Mouse (Mus musculus) urinary bladder, adult 18-20 months (tissue): ENCODE results near the gene Fgfr2.
A peak's percentile ranks its signal among the peaks of the same experiment; 100 is the strongest.

Experiments used
- DNase-seq, 2 experiments: peaks; one replicate each; pipeline ENCODE4 v3.0.0; 2022; ENCODE audit warnings: low spot score in 2 of 2, mixed read lengths in 2 of 2

Gene Fgfr2

GRCm38 (mm10) chr7:130934654-130935053 is 2188.5 kb downstream of the Fgfr2 start:
- DNase-seq: no peak

DNA sequence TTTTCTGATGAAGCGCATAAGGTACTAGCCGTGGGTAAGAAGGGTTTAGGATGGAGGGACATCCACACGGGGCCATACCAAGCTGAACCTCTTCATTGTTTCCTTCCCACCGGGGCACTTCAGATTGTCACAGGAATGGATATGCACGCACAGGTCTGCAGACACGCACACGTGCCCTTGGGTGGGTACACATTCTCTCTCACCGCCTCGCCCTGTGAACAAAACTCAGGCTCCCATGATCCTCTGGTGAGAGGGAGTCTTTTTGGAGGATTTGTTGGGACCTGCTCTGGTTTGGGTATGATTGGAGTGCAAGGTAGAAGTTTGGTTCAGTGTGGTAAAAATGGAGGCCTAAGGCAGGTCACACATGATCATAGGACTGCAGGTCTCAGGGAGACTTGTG is 2190.2 kb downstream of the Fgfr2 start:
- no peak for DNase-seq

DNA sequence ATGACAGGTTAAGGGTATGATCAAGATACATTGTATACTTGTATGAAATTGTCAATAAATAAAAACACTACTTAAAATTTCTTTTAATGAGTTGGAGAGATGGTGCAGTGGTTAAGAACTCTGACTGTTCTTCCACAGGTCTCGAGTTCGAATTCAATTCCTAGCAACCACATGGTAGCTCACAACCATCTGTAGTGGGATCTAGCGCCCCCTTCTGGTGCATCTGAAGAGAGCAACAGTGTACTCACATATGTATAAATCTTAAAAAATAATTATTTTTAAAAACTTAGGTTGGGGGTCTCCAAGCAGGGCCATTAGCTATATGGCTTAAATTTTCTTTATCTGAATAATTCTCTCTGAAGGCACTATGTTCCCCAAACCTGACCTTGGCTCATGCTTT is 2192.7 kb downstream of the Fgfr2 start:
- DNase-seq: no peak

DNA sequence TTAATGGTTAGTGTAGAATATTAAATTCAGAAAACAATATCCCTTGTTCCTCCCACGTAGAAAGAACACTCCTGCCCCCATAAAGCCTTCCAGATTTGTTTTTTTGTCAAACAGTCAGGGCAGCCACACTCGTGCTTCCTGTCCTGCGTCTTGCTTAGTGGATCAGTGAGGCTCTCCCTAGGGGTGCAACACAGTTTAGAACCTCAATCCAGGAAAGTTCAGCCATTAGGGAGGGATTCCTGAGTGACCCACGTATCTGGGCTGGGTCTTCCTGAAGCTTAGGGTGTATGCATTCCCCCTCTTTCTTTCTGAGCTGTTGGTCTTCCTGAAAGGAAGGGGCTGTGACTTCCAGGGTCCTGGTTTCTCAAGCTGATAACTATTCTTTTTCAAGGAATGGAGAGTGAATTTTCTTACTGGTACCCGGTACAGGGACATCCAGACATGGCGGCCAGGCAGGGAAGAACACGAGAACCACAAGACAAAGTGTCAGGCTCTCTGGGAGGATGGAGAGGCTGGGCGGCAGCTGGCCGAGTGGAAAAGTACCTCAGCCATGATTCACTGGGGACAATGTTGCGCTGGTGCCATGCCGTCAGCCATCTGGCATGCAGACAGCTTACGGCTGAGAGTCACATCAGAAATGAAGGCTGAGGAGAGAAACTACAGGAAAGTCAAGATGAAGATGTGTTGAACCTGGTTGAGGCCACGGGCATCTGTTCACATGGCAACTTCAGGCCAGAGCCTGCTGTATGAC is 2200.0 kb downstream of the Fgfr2 start:
- no peak for DNase-seq

GRCm38 (mm10) chr7:130918260-130918659 is 2204.9 kb downstream of the Fgfr2 start:
- DNase-seq: no peak

- DNase-seq: no peak
Measured at GRCm38 (mm10) chr7:130914693-130915363, 2208.3 kb downstream of the Fgfr2 start.

DNA sequence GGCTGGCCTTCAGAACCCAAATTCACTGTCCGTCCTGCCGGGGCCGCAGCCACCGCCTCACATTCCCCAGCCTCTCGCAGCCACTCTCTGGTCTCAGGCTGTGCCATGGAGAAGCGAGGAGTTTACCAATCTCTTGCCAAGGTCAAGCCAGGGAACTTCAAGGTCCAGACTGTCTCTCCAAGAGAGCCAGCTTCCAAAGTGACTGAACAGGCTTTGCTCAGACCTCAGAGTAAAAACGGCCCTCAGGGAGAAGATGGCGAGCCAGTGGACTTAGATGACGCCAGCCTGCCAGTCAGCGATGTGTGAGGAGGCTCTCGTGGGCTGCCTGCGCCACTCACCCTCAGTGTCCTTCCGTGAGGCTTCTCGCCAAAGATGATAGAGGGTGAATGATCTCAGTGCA is 2212.3 kb downstream of the Fgfr2 start:
- DNase-seq: no peak

DNA sequence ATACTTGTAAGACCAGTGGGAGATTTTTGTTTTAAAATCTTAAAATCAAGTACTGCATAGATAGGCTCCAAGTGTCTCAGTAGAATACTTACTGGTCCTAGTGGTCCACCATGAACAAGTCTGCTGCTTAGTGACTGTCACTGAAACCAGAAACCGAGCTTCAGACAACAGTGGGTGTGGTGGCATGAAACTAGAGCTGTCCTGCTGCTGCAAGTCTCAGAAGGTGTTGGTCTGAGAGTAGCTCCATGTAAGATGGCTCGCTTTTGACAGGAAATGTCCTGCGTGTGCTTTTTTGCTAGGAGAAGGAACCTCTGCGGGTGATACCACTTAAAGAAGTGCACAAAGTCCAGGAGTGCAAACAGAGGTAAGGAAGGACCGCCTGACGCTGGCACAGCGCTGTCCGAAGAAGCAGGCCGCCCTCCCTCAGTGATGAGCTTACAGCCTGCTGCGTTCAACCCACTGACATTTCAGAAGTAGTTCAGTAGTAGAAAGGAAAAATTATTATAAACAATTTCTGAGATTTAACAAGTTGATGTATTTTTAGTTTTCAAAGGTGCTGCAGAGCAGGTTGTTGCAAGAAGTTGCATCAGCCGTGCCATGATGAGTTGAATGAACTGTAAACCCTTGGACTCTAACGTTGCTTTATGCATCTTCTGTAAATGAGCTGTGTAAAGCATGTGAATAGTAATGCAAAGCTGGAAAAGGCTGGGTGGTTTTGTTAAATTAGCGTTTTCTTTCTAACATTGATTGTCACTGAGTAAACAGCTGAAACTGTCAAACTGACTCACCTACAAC is 2218.4 kb downstream of the Fgfr2 start:
- no peak for DNase-seq

DNA sequence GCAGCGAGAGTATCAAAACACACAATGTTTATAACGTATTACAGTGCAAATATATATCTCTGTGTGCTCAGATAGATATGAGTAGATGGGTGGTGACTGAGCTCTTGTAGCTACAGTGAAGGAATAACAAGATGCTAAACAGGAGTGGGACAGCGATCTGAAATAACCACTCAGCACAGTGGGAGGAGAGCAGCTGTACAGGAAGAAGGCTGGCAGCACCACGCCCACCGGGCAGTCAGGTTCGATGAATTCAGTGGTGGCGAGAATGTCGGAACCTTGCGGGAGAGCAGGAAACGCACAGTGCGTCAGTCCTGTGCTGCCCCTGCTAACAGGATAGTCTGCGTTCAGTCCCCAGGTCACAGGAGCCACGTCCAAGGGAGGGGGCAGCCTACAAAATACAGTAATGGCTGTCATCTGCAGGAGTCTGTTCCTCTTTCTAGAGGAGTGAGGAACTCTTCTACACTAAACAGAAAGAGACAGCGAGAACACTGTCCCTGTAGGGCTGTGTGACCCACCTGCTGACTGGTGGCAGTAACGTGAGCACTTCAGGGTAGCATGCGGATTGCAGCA is 2219.6 kb downstream of the Fgfr2 start:
- DNase-seq: no peak

DNA sequence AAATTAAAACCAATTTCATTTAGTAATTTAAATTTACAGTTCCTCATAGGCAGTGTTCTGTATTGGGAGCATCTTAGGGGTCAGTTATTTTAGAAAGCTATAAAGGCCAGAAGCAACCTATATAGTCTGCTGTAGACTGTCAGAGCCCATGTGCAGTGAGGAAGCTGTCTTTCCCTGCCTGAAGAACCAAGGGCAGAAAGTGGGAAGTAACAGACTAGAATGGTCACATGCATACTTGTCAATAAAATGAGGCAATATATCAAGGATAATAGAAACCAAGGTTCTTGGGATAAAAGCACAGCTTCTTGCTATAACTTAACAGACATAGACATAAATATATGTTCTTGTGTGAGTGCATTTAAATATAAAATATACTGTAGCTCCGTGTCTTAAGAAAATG is 2220.2 kb downstream of the Fgfr2 start:
- DNase-seq: no peak

GRCm38 (mm10) chr7:130900233-130900848 is 2222.8 kb downstream of the Fgfr2 start:
- DNase-seq: no peak

DNA sequence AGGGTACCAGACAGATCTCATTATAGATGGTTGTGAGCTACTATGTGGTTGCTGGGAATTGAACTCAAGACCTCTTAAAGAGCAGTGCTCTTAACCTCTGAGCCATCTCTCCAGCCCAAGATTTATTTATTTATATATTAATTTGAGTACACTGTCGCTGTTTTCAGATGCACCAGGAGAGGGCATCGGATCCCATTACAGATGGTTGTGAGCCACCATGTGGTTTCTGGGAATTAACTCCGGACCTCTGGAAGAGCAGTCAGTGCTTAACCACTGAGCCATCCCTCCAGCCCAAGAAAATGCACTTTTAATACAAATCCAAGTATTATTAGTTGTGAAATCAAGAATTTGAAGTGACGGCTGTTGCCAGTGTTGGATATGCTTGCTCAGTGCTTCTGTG is 2224.8 kb downstream of the Fgfr2 start:
- no peak for DNase-seq

DNA sequence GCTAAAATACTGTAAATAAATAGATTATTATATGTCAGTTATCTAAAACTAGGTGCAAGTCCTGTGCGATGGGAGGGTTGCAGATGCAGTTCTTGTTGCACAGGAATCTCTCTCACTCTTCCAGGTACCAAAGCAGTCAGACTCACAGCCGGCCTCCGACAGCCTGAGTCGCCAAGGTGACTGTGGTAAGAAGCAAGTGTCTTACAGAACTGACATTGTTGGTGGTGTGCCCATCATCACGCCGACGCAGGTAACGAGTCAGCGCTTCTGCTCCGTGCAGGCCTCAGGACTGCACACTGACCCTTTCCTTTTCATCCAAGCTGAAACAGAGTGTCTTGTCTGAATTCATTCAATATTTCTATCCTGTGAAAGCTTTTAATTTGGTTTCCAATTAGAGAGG is 2225.9 kb downstream of the Fgfr2 start:
- DNase-seq: no peak

GRCm38 (mm10) chr7:130896064-130896463 is 2227.1 kb downstream of the Fgfr2 start:
- DNase-seq: no peak

- DNase-seq: no peak
Measured at GRCm38 (mm10) chr7:130895618-130895945, 2227.6 kb downstream of the Fgfr2 start.

- no peak for DNase-seq
Measured at GRCm38 (mm10) chr7:130894931-130895617, 2228.1 kb downstream of the Fgfr2 start.

GRCm38 (mm10) chr7:130892973-130893372 is 2230.2 kb downstream of the Fgfr2 start:
- peak in 1 of 2 experiments; percentile 20 for DNase-seq

DNA sequence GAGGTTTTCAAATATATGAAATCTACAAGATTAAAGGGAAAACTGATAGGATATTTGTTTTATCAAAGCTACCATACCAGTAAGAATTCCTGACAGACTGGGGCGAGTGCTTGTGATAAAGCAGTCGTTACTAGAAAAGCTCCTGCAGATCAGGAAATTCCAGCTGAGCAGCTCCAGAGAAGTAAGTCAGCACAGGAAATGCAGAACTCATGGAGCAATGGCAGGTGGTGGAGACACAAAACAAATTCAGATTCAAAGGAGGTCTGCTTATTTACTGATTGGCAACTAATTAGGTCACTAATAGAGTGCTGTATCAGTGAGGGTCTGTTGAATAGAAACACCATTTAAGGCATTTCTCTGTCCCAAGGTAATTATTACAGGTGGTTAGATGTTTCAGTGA is 2232.3 kb downstream of the Fgfr2 start:
- peak in 1 of 2 experiments; percentile 13 for DNase-seq

- no peak for DNase-seq
Measured at GRCm38 (mm10) chr7:130887946-130888345, 2235.2 kb downstream of the Fgfr2 start.

- no peak for DNase-seq
Measured at GRCm38 (mm10) chr7:130886246-130886645, 2236.9 kb downstream of the Fgfr2 start.

DNA sequence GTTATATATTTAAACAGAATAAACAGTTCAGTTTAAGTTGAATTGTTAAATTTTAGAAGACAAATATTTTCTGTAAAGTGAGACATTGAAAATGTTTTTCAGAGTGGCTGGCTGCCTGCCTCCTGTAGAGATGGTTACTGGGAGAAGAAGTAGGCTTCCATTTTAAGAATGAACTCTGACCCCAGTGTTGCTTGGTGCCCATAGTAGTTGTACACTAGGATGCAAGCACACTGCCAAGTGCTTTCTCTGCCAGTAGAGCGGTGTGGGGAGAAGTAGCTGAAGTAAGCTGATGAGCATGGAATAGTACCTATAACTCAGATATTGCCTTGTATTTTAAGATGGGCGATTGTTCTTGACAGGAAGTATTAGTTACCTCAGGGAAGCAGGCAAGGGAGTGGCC is 2239.0 kb downstream of the Fgfr2 start:
- no peak for DNase-seq
